Mouse (Mus musculus) midbrain, embryonic 11.5 days (tissue): Measurements from ENCODE around the gene Synpo2l. TPM values are rescaled to one million over a fixed set of nuclear protein-coding genes. Genes with fewer than 3 reads are reported as not detected.

Source experiments
- microRNA-seq: library from miRNA; unstranded; fragments of <30 nt; microRNA quantifications from one replicate; pipeline ENCODE4, GENCODE M21; 2017
- polyA plus RNA-seq: library from polyadenylated mRNA; unstranded; fragments of >200 nt; fragmentation: Nextera tagmentation; extraction: Ambion mirVana; gene quantifications from 2 replicates; pipeline ENCODE4 v1.2.1, GENCODE M21; 2014

Gene Synpo2l
- polyA plus RNA-seq, 1 experiment from 2014 or later, result 0.22 TPM

Small RNA genes within 50 kb of the gene (microRNA-seq; reads per million reads assigned to microRNA genes)
- 1.7 reads per million for gene Mir6946

Other genes starting within 250 kb of the Synpo2l start
- 0.33 and 0.44 TPM in 2 replicates for gene Cfap70, start 216.1 kb downstream of the Synpo2l start, polyA plus RNA-seq
- 11.9 TPM in 2 replicates for gene Anxa7, start 188.2 kb downstream of the Synpo2l start, polyA plus RNA-seq
- gene Mss51, start 171.5 kb downstream of the Synpo2l start, polyA plus RNA-seq, result 0.83 and 1.1 TPM in 2 replicates
- gene Ppp3cb, start 121.8 kb downstream of the Synpo2l start, polyA plus RNA-seq, result 58.4 and 66.2 TPM in 2 replicates
- gene Usp54, start 27.3 kb downstream of the Synpo2l start, polyA plus RNA-seq, result 14.2 and 14.3 TPM in 2 replicates
- 0.26 TPM in 1 of 2 replicates, not detected in the other for gene Myoz1, start 11.8 kb downstream of the Synpo2l start, polyA plus RNA-seq
- 74.3 and 74.7 TPM in 2 replicates for gene Sec24c, start 6.0 kb upstream of the Synpo2l start, polyA plus RNA-seq
- 20.7 and 22.0 TPM in 2 replicates for gene Fut11, start 26.6 kb upstream of the Synpo2l start, polyA plus RNA-seq
- 256 and 258 TPM in 2 replicates for gene Chchd1, start 34.7 kb upstream of the Synpo2l start, polyA plus RNA-seq
- gene Zswim8, start 39.2 kb upstream of the Synpo2l start, polyA plus RNA-seq, result 19.1 and 22.9 TPM in 2 replicates
- gene Ndst2, start 66.2 kb upstream of the Synpo2l start, polyA plus RNA-seq, result 22.0 and 23.0 TPM in 2 replicates
- 35.9 and 39.5 TPM in 2 replicates for gene Camk2g, start 125.7 kb upstream of the Synpo2l start, polyA plus RNA-seq
- gene Plau, start 168.3 kb upstream of the Synpo2l start, polyA plus RNA-seq, result 0.22 and 0.40 TPM in 2 replicates